In genomic region chr5:123223861-123224260, GRCm38 (mm10) we compare ENCODE assay signal across 24 mouse cellular contexts. TPM values are rescaled to one million over a fixed set of nuclear protein-coding genes. Genes with fewer than 3 reads are reported as not detected.
DNase-seq lines count a peak whose midpoint lies in the region; ATAC-seq and TF ChIP-seq lines count a peak whose summit lies in the region.
"Not testable (repeated sequence)": the region's sequence is repeated elsewhere in the genome, so short reads cannot be mapped to it uniquely, and the experiment has no call there.
"Had no signal": no experiment of that assay in that cellular context is flagged by ENCODE, and none has a peak within 500 bp of the region (broad histone marks: within the 10 kb centered on the region; RNA-seq: fewer than 3 reads in every experiment).

No protein-coding gene starts in this region.

- DNase-seq in liver, embryonic 11.5 days (ENCODE audit: low spot score), result peak; percentile 16
- DNase-seq in liver, embryonic 14.5 days (ENCODE audit: low read depth in 3 of 3, low spot score in 3 of 3), result not testable (repeated sequence)
- DNase-seq in liver, postnatal 0 days, result peak; percentile 13

- not testable (repeated sequence) for TF ChIP-seq EP300 in ES-Bruce4 (IDR thresholded peaks at IDR 0.05; ENCODE audit: insufficient read depth, low read depth, low read length); liver, embryonic 14.5 days (IDR thresholded peaks at IDR 0.05; ENCODE audit: low read depth); liver, postnatal 0 days (IDR thresholded peaks at IDR 0.05; ENCODE audit: low read depth)

- not testable (repeated sequence) for H3K9ac ChIP-seq in ES-Bruce4 (ENCODE audit: low read depth, poor library complexity, severe bottlenecking); intestine, postnatal 0 days (ENCODE audit: low read depth, low read length); liver, embryonic 11.5 days (ENCODE audit: low read depth, low read length); liver, embryonic 14.5 days (replicated peaks); liver, postnatal 0 days (replicated peaks)

- not testable (repeated sequence) for H3K9me3 ChIP-seq in ES-Bruce4 (replicated peaks; ENCODE audit: control insufficient read depth, insufficient read depth, low read length, poor library complexity, severe bottlenecking); intestine, postnatal 0 days (ENCODE audit: control insufficient read depth); liver, embryonic 11.5 days (ENCODE audit: control insufficient read depth, low read length); liver, embryonic 14.5 days (ENCODE audit: control insufficient read depth, low read length); liver, postnatal 0 days (ENCODE audit: low read length)

- not testable (repeated sequence) for H3K36me3 ChIP-seq in ES-Bruce4 (ENCODE audit: control insufficient read depth, insufficient read depth, low read length, poor library complexity, severe bottlenecking); intestine, postnatal 0 days (ENCODE audit: control insufficient read depth, insufficient read depth); liver, embryonic 11.5 days (ENCODE audit: control insufficient read depth, insufficient read depth, low read length); liver, embryonic 14.5 days (replicated peaks; ENCODE audit: control insufficient read depth, insufficient read depth, low read depth); liver, postnatal 0 days (replicated peaks; ENCODE audit: insufficient read depth, low read length)

- peak; percentile 23 for TF ChIP-seq CTCF in ES-Bruce4 (IDR thresholded peaks at IDR 0.05; ENCODE audit: low read depth, low read length)
- 0 out of 2 replicates have a peak, but pooled peaks have one; percentile 14 for TF ChIP-seq CTCF in intestine, postnatal 0 days (IDR thresholded peaks at IDR 0.05; ENCODE audit: low read depth)
- peak; percentile 54 for TF ChIP-seq CTCF in liver, embryonic 14.5 days (IDR thresholded peaks at IDR 0.05; ENCODE audit: low read depth)
- peak; percentile 53 for TF ChIP-seq CTCF in liver, postnatal 0 days (IDR thresholded peaks at IDR 0.05; ENCODE audit: low read depth)

- H3K27me3 ChIP-seq in ES-Bruce4 (ENCODE audit: control insufficient read depth, insufficient read depth, low read length, poor library complexity, severe bottlenecking); intestine, postnatal 0 days (replicated peaks; ENCODE audit: control insufficient read depth, insufficient read depth, low read length); liver, embryonic 11.5 days (replicated peaks; ENCODE audit: control insufficient read depth, insufficient read depth, low read length); liver, embryonic 14.5 days (ENCODE audit: control insufficient read depth, insufficient read depth, low read length); liver, postnatal 0 days (ENCODE audit: insufficient read depth, low read length): not testable (repeated sequence)

- not testable (repeated sequence) for H3K4me3 ChIP-seq in ES-Bruce4 (ENCODE audit: low read depth, low read length); intestine, postnatal 0 days (ENCODE audit: low read depth, low read length); liver, embryonic 11.5 days (ENCODE audit: low read depth, low read length); liver, embryonic 14.5 days (ENCODE audit: insufficient read depth in 1 of 2, low read depth in 2 of 2, low read length in 2 of 2); liver, postnatal 0 days (ENCODE audit: low read depth, low read length)

- ATAC-seq in erythroid progenitor cell, adult 5-6 weeks (replicated peaks; ENCODE audit: low FRiP score, poor library complexity, severe bottlenecking), result peak; percentile 44; the same call in 1 of the 2 replicates
- not testable (repeated sequence) for ATAC-seq in intestine, postnatal 0 days; liver, embryonic 11.5 days (replicated peaks; ENCODE audit: low FRiP score); liver, embryonic 14.5 days (ENCODE audit: insufficient read depth); liver, postnatal 0 days

- not testable (repeated sequence) for H3K4me1 ChIP-seq in ES-Bruce4 (ENCODE audit: control insufficient read depth, insufficient read depth, low read length); intestine, postnatal 0 days (replicated peaks; ENCODE audit: control insufficient read depth, insufficient read depth, low read length); liver, embryonic 11.5 days (replicated peaks; ENCODE audit: control insufficient read depth, insufficient read depth, low read length)
- H3K4me1 ChIP-seq in liver, embryonic 14.5 days (replicated peaks; ENCODE audit: control insufficient read depth in 2 of 2, insufficient read depth in 2 of 2, low read length in 1 of 2), result peaks cover 14 to 21% of the 10 kb centered on the region in 2 experiments
- H3K4me1 ChIP-seq in liver, postnatal 0 days (ENCODE audit: insufficient read depth), result peaks cover 25% of the 10 kb centered on the region

- 55% methylated on average over 6 of the region's 6 CpGs for WGBS in intestine, postnatal 0 days
- 66% methylated on average over 5 of the region's 6 CpGs for WGBS in liver, embryonic 11.5 days
- 51% methylated on average over 6 of the region's 6 CpGs for whole genome bisulfite sequencing in liver, embryonic 14.5 days (ENCODE audit: insufficient replicate concordance)
- WGBS in liver, postnatal 0 days (ENCODE audit: insufficient replicate concordance), result 77% methylated on average over 5 of the region's 6 CpGs

- H3K4me2 ChIP-seq in intestine, postnatal 0 days (replicated peaks; ENCODE audit: low read depth); liver, embryonic 11.5 days; liver, embryonic 14.5 days (ENCODE audit: low read depth); liver, postnatal 0 days (ENCODE audit: low read depth, low read length): not testable (repeated sequence)

- H3K27ac ChIP-seq in ES-Bruce4 (ENCODE audit: insufficient read depth, low read length); intestine, postnatal 0 days (ENCODE audit: low read depth, low read length); liver, embryonic 11.5 days (ENCODE audit: low read depth, low read length): not testable (repeated sequence)
- peak overlapping the region; percentile 74 for H3K27ac ChIP-seq in liver, embryonic 14.5 days
- peak overlapping the region; percentile 94 for H3K27ac ChIP-seq in liver, postnatal 0 days (ENCODE audit: low read depth)

- not testable (repeated sequence) for TF ChIP-seq POLR2A in ES-Bruce4 (IDR thresholded peaks at IDR 0.05; ENCODE audit: insufficient read depth, low read length)

RNA-seq across cellular contexts. Expression of gene Wdr66, which starts 28.0 kb away (rescaled TPM):
- polyA plus RNA-seq in ES-Bruce4 (2011; ENCODE audit: insufficient read depth, insufficient read length, low read depth, missing spikeins), result not detected in 2 replicates
- total RNA-seq in erythroid progenitor cell, adult 5-6 weeks (2015; ENCODE audit: low replicate concordance), result 0.36 and 1.7 TPM in 2 replicates
- 0.51 TPM in 1 of 2 replicates, not detected in the other for total RNA-seq in erythroid progenitor cell, adult 5-6 weeks (2017; ENCODE audit: low replicate concordance)
- polyA plus RNA-seq in intestine, postnatal 0 days (2015; fragmentation: Nextera tagmentation; extraction: Ambion mirVana), result 0.42 and 0.51 TPM in 2 replicates
- polyA plus RNA-seq in liver, embryonic 11.5 days (2014; fragmentation: Nextera tagmentation; extraction: Ambion mirVana), result 0.12 and 0.40 TPM in 2 replicates
- 0.11 and 0.16 TPM in 2 replicates for polyA plus RNA-seq in liver, embryonic 14.5 days (2012; rRNA removed)
- polyA plus RNA-seq in liver, embryonic 14.5 days (2014; fragmentation: Nextera tagmentation; extraction: Ambion mirVana), result 0.10 TPM in 1 of 2 replicates, not detected in the other
- 0.06 and 0.21 TPM in 2 replicates for polyA plus RNA-seq in liver, postnatal 0 days (2015; fragmentation: Nextera tagmentation; extraction: Ambion mirVana)

RNA-seq across cellular contexts. Expression of gene Hpd, which starts 41.3 kb away (rescaled TPM):
- not detected in 2 replicates for polyA plus RNA-seq in ES-Bruce4 (2011; ENCODE audit: insufficient read depth, insufficient read length, low read depth, missing spikeins)
- not detected in 2 replicates for total RNA-seq in erythroid progenitor cell, adult 5-6 weeks (2015; ENCODE audit: low replicate concordance)
- total RNA-seq in erythroid progenitor cell, adult 5-6 weeks (2017; ENCODE audit: low replicate concordance), result not detected in 2 replicates
- 3.9 and 4.7 TPM in 2 replicates for polyA plus RNA-seq in intestine, postnatal 0 days (2015; fragmentation: Nextera tagmentation; extraction: Ambion mirVana)
- polyA plus RNA-seq in liver, embryonic 11.5 days (2014; fragmentation: Nextera tagmentation; extraction: Ambion mirVana), result 2.5 and 3.5 TPM in 2 replicates
- polyA plus RNA-seq in liver, embryonic 14.5 days (2012; rRNA removed), result 28.7 and 29.2 TPM in 2 replicates
- 26.7 and 37.0 TPM in 2 replicates for polyA plus RNA-seq in liver, embryonic 14.5 days (2014; fragmentation: Nextera tagmentation; extraction: Ambion mirVana)
- polyA plus RNA-seq in liver, postnatal 0 days (2015; fragmentation: Nextera tagmentation; extraction: Ambion mirVana), result 638 and 713 TPM in 2 replicates
- total RNA-seq: forebrain, postnatal 0 days; gastrocnemius, adult 2 months; gastrocnemius, postnatal 14 days; heart, postnatal 4 days; hindbrain, postnatal 0 days had no signal
- polyA plus RNA-seq: activated CD4-positive, CD25-positive, alpha-beta regulatory T cell, adult 4 months; brain, embryonic 14.5 days; C2C12; CD4-positive, CD25-positive, alpha-beta regulatory T cell, adult 4 months; cortical plate, adult 2 months; embryonic facial prominence, embryonic 10.5 days; embryonic facial prominence, embryonic 13.5 days; forebrain, embryonic 11.5 days; forebrain, embryonic 14.5 days; forebrain, postnatal 0 days; frontal cortex, adult 2 months; hindbrain, embryonic 11.5 days; hindbrain, embryonic 14.5 days; hindbrain, postnatal 0 days; inflammation-experienced regulatory T-cells, adult 6 months had no signal

RNA-seq across cellular contexts. Expression of gene Psmd9, which starts 54.6 kb away (rescaled TPM):
- polyA plus RNA-seq in ES-Bruce4 (2011; ENCODE audit: insufficient read depth, insufficient read length, low read depth, missing spikeins), result 24.8 TPM in 2 replicates
- total RNA-seq in erythroid progenitor cell, adult 5-6 weeks (2015; ENCODE audit: low replicate concordance), result 27.2 and 48.7 TPM in 2 replicates
- 52.2 and 63.8 TPM in 2 replicates for total RNA-seq in erythroid progenitor cell, adult 5-6 weeks (2017; ENCODE audit: low replicate concordance)
- 50.9 and 57.5 TPM in 2 replicates for polyA plus RNA-seq in intestine, postnatal 0 days (2015; fragmentation: Nextera tagmentation; extraction: Ambion mirVana)
- 103 TPM in 2 replicates for polyA plus RNA-seq in liver, embryonic 11.5 days (2014; fragmentation: Nextera tagmentation; extraction: Ambion mirVana)
- 17.4 and 26.6 TPM in 2 replicates for polyA plus RNA-seq in liver, embryonic 14.5 days (2012; rRNA removed)
- polyA plus RNA-seq in liver, embryonic 14.5 days (2014; fragmentation: Nextera tagmentation; extraction: Ambion mirVana), result 51.4 and 55.1 TPM in 2 replicates
- polyA plus RNA-seq in liver, postnatal 0 days (2015; fragmentation: Nextera tagmentation; extraction: Ambion mirVana), result 116 and 120 TPM in 2 replicates

Comparison
In these comparisons a context has a peak if more than half of its experiments do, and no peak if none do; other contexts are left out.
1. RNA of gene Hpd, which starts 41.3 kb away (polyA plus RNA-seq): 638 to 713 TPM in liver, postnatal 0 days; 26.7 to 37.0 TPM in liver, embryonic 14.5 days, 3.9 to 4.7 TPM in intestine, postnatal 0 days, 2.5 to 3.5 TPM in liver, embryonic 11.5 days and not detected in ES-Bruce4; every median in the first group is over 10 times any median in the second.
2. Peak in every context shown above with its lines, with median percentiles within 50 percentile points of each other: CTCF ChIP-seq.